Mouse (Mus musculus) large intestine, adult 2 months (tissue): ENCODE results near the gene Galk1. TPM values are rescaled to one million over a fixed set of nuclear protein-coding genes. Genes with fewer than 3 reads are reported as not detected.

ENCODE experiments used
- DNase-seq: peaks from one replicate; pipeline ENCODE4 v3.0.0-alpha.2; 2012; ENCODE audit warnings: low read depth, low spot score
- WGBS: fragments of 180-500 bp; shearing (Covaris S2); methylation state at CpG from one replicate; pipeline ENCODE4 v1.1.7; 2018; 5-methylcytosine and 5-hydroxymethylcytosine counted together
- polyA plus RNA-seq: library from polyadenylated mRNA; depleted of rRNA; stranded (reverse); fragments of >200 nt; gene quantifications from 2 replicates; pipeline ENCODE4 v1.2.3, GENCODE M21; 2012; rRNA removed

Galk1 gene
- 26.3 and 32.0 TPM in 2 replicates for polyA plus RNA-seq

GRCm38 (mm10) chr11:116012262-116012947 lies at the start of gene Galk1:
TSS of gene Galk1 (minus strand) at chr11:116012719.
- no peak for DNase-seq
- WGBS = 1% methylated on average over 55 of the region's 55 CpGs

- 91% methylated on average over 13 of the region's 13 CpGs for WGBS
- no peak for DNase-seq
Measured at GRCm38 (mm10) chr11:116061641-116062415, 49.3 kb upstream of the Galk1 start.

DNA sequence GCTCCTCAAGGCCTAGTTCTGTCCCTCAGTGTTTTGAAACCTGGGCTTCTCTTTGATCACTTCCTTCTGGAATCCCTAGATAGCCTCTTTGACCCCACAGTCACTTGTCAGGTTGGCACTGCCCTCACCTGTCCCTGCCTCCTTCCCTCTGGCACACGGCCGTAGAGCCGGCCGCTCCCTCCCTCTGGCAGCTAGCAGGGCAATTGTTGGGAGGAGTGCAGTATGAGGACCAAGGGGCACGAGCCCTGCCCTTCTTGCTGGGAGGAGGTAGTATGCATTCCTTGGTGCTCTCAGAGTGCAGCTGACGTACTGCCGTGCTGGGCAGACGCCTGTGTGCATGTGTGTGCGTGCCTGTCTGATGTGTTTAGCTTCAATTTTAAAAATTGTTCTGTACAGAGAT lies 48.1 kb upstream of the Galk1 start:
- peak; percentile 73 for DNase-seq
- 33% methylated on average over 9 of the region's 9 CpGs for WGBS

GRCm38 (mm10) chr11:116059691-116060025 lies 47.1 kb upstream of the Galk1 start:
- DNase-seq = no peak
- WGBS = 92% methylated on average over 11 of the region's 11 CpGs

- 88% methylated on average over 17 of the region's 17 CpGs for WGBS
- no peak for DNase-seq
Measured at GRCm38 (mm10) chr11:116058868-116059690, 46.6 kb upstream of the Galk1 start.

DNA sequence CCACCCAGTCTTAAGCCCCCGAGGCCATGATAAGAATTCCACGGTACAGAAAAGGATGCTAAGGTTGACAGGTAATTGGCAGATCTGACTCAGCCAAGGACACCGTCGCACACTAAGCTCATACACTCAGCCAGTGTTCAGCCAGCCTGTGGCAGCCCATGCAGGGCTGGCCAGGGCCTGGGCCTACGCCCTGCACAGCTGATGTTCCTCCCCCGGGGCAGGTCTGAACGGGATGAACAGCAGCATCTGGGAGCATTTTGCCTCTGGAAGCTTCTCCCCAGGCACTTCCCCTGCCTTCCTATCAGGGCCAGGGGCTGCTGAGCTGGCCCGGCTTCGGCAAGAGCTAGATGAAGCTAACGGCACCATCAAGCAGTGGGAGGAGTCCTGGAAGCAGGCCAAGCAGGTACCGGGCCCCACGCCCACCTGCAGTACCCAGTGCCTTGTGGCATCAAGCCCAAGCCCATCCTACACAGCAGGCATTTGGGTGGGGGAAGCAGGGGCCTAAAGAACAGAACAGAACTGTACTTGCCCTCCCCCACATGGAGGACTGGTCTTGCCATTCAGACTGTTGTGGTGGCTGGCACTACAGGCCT lies 45.6 kb upstream of the Galk1 start:
- 57% methylated on average over 12 of the region's 12 CpGs for WGBS
- no peak for DNase-seq

- DNase-seq = no peak
- 79% methylated on average over 4 of the region's 4 CpGs for WGBS
Measured at GRCm38 (mm10) chr11:116057237-116057881, 44.8 kb upstream of the Galk1 start.

DNA sequence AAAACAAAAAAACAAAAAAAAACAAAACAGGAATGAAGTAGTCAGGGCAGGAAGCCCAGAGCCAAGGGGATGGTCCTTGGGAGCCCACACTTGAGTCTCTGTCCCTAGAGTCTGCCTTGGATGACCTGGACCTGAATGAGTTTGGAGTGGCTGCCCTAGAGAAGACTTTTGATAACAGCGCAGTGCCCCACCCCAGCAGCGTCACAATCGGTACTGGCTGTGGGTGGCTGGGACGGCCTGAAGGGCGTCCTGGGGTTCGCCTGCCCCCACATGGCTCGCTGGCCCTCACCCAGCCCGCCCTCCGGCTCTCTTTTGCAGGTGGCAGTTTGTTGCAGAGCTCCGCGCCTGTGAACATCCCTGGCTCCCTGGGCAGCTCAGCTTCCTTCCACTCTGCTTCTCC lies 43.4 kb upstream of the Galk1 start:
- 93% methylated on average over 11 of the region's 11 CpGs for WGBS
- DNase-seq = no peak

GRCm38 (mm10) chr11:116053510-116054229 lies 41.2 kb upstream of the Galk1 start:
- 92% methylated on average over 9 of the region's 9 CpGs for WGBS
- DNase-seq = no peak

GRCm38 (mm10) chr11:116050196-116050595 lies 37.7 kb upstream of the Galk1 start:
- 82% methylated on average over 4 of the region's 4 CpGs for WGBS
- no peak for DNase-seq

DNA sequence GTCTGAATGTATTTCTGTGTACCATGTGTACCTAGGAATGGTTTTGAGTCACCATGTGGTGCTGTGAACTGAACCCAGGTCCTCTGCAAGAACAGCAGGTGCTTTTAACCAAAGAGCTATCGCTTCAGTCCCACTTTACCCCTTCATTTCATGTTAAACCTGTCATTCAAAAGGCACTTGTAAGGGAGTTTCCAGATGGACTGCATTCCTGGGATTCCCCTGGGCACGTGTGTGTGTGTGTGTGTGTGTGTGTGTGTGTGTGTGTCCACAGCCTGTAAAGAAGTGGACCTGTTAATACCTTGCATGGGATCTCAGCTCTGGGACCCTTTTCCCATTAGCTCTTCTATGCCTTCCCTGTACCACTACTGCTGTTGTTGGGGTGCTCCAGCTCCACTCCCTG lies 37.1 kb upstream of the Galk1 start:
- WGBS = 75% methylated on average over 2 of the region's 2 CpGs
- DNase-seq = no peak

DNA sequence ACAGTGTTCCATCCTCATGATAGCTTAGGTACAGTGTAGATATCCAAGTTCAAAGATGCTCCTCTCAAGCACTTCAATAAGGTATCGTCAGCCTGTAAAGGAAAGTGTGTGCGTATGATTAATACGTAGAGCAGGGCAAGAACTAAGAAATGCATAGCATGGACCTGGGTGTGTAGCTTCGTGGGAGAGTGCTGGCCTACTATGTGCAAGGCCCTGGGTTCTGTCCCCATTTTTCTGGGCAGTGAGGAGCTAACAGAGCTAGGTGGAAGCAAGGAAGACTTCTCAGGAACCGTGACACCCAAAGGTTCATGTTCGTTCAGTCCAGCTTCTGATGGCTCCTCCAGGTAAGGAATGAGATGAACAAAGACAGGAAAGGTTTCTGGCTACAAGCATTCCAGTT lies 32.7 kb upstream of the Galk1 start:
- WGBS = 86% methylated on average over 6 of the region's 6 CpGs
- no peak for DNase-seq

DNA sequence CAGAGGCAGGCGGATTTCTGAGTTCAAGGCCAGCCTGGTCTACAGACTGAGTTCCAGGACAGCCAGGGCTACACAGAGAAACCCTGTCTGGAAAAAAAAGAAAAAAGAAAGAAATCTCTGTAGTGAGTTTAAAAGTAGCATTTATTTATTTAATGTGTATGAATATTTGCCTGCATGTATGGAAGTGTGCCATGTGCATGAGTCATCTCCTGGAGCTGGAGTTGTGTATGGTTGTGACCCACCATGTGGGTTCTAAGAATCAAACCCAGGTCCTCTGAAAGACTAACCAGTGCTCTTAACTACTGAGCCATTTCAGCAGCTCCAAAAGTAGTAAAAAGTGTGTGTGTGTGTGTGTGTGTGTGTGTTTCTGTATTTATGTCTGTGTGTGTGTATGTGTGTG lies 30.8 kb upstream of the Galk1 start:
- WGBS = 100% methylated on average over 1 of the region's 1 CpGs
- no peak for DNase-seq

GRCm38 (mm10) chr11:116042372-116043138 lies 30.0 kb upstream of the Galk1 start:
- 70% methylated on average over 5 of the region's 5 CpGs for WGBS

GRCm38 (mm10) chr11:116041833-116042232 lies 29.3 kb upstream of the Galk1 start:
- 100% methylated on average over 2 of the region's 2 CpGs for WGBS
- DNase-seq = no peak

More at GRCm38 (mm10) chr11:116042372-116043138, 30.0 kb upstream of the Galk1 start:
- no peak for DNase-seq

GRCm38 (mm10) chr11:116040593-116040992 lies 28.1 kb upstream of the Galk1 start:
- DNase-seq = no peak
- 90% methylated on average over 6 of the region's 6 CpGs for WGBS

DNA sequence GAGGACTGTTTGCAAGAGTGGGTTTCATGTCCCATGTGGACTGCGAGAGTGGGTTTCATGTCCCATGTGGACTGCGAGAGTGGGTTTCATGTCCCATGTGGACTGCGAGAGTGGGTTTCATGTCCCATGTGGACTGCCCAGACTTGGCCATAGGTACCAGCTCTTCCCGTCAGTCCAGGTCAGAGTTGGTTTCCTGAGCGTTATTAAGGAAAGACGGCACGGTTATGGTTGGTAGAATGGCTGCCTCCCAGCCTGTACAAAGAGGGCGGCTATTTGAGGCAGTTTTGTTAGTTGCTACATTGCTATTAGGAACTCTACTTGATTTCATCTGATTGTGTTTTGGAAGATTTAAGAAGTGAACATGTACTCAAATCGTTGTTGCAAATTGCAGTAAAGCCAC lies 25.3 kb upstream of the Galk1 start:
- WGBS = 90% methylated on average over 9 of the region's 9 CpGs
- no peak for DNase-seq

- 77% methylated on average over 3 of the region's 3 CpGs for WGBS
Measured at GRCm38 (mm10) chr11:116036671-116037070, 24.2 kb upstream of the Galk1 start.

More at GRCm38 (mm10) chr11:116036671-116037070, 24.2 kb upstream of the Galk1 start:
- DNase-seq = no peak
